Mouse (Mus musculus) layer of hippocampus, adult 9-10 months (tissue): ENCODE measurements around the gene Cxcl1.
A peak's percentile ranks its signal among the peaks of the same experiment; 100 is the strongest.

Experiments
- DNase-seq: peaks from one replicate; pipeline ENCODE4 v3.0.0; 2022; ENCODE audit warnings: low spot score

Cxcl1 gene

DNA sequence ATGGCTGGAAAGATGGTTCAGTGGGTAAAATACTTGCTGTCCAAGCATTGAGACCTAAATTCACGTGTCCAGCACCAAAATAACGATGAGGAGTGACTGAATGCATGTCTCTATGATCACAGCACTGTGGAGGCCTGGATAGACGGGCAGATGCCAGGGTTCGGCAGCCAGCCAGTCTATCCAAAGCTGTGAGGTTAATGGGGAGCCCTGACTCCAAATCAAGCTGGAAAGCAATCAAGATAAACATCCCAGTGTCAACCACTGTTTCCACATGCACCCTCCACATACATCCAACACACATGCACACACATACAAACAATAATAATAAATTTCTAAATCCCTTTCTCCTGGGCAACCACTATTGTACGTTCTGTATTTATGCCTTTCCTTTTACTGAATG lies 2.4 kb upstream of the Cxcl1 start:
- DNase-seq = no peak

DNA sequence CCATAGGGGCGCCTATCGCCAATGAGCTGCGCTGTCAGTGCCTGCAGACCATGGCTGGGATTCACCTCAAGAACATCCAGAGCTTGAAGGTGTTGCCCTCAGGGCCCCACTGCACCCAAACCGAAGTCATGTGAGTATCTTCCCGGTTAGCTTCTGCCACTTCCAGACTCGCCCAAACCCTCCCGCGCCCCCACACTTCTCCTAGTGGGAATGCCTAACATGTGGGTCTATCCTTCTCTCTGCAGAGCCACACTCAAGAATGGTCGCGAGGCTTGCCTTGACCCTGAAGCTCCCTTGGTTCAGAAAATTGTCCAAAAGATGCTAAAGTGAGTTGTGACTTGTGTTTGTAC lies 398 bp downstream of the Cxcl1 start:
- DNase-seq = no peak

DNA sequence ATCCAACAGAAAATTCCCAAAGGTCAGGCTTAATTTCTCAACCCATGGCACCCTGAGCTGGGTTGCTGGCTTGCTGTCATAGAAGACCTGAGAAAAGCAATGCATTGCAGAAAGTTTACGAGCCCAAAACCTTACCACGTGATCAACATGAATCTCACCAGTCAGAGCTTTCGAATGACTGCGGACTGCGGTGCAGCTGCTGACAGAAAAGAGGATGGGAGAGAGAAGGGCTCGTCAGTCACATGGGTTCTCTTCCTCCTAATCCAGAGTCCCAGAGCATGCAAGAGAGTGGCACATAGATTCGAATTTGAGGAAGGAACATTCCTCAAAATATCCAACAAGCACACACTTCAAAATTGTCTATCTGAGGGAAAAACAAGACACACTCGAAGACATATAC lies 3.2 kb downstream of the Cxcl1 start:
- DNase-seq = no peak

DNA sequence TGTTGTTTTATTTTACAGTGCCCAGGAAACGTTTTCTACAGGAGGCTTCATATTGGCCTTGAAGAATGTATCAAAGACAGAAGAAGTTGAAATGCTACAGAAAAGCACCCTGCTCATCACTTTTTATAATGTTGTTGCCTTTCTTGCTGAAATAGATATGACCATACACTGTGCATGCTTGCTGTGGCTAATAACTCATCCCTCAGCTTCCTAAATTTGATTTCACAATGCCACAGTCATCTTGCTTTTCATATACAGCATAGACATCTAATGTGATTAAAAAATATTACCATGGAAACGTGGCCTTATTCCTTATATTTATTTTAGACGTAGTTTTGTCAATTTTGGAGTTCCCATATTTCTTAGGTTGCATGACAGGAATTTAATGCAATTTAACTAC lies 6.4 kb downstream of the Cxcl1 start:
- DNase-seq = no peak

DNA sequence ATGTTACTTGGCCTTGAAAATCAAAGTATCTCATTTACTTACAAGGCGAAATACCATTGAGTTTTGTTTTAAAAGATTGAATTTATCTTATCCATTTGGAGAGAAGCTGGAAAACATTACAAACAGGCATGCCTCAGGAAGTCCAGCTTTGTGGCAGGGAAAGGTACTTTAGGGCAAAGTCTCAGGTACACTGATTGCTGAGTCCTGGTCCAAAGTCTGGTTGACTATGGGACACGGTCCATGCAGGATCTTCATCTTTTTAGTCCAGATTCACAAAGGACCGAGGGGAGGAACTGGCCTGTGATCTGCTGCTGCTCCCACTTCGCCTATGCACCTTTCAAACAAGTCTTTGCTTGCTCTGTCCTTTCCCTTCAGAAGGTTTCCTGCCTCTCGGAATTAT lies 8.3 kb downstream of the Cxcl1 start:
- no peak for DNase-seq

DNA sequence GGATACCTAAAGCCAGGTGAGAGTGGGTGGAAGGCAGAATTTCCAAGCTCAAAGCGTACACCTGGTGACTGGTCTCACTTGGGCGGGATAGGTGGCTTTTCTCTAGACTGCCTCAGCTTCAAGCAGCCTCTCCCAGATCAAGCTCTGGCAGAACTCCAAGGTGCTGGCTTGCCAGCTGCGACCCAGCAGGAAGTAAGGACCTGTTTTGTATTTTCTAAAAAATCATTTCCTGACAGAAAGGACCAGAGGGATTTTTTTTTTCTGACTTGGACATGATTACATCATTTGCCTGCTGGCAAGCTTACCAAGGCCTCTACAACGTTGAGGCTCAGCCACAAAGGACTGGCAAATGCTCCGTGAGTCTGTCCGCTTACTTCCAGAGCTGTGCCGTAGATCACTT lies 9.1 kb downstream of the Cxcl1 start:
- DNase-seq = no peak

DNA sequence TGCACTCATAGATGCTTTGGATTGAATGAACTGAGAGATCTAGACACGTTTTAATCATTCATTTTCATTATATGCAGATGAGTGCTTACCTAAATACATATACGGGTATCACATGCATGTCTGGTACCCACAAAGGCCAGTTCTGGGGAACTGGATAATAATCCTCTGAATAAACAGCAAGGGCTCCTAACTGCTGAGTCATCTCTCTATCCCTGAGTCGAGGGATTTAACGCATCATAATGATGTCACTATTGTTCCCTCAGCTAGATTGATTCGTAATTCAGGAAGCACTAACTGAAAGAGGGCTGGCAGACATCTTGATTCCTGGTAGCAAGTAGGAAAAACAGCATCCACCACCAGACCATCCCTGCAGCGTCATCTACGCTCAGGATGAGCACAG lies 9.6 kb downstream of the Cxcl1 start:
- DNase-seq = no peak

DNA sequence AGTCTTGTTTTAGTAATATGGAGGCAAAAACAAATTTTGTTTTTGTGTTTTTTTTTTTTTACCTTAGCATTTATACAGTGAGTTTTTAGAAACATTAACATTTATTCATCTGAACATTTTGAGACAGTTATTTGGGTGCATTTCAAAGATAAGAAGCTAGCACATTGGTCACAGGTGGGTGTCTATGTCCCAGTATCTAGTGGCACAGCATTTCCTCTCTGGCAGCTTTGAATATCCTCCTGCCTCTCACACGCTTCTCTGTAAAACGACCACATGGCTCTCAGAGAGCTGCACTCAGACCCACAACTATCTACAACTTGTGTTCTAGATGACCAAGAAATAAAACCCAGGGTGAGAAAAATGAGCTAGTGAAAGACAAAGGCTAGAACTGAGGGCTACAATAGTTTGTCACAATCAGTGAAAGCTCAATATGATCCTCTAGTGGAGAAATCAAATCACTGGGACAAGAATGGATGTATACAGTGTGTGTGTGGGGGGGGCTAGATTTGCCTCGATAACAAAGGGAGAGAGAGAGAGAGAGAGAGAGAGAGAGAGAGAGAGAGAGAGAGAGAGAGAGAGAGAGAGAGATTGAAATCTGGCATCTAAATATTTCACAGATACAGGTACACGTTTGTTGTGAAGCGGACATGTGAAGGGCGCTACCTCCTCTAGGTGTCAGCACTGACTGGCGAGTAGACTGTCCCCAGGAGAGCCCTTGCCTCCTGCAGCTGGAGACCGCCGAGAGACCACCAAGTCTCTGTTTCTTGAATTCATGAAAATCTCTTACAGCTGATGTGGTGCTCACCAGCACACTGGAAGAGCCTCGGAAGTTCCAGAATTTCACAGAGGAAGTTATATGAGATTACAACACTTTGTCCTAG lies 11.6 kb downstream of the Cxcl1 start:
- DNase-seq = no peak

DNA sequence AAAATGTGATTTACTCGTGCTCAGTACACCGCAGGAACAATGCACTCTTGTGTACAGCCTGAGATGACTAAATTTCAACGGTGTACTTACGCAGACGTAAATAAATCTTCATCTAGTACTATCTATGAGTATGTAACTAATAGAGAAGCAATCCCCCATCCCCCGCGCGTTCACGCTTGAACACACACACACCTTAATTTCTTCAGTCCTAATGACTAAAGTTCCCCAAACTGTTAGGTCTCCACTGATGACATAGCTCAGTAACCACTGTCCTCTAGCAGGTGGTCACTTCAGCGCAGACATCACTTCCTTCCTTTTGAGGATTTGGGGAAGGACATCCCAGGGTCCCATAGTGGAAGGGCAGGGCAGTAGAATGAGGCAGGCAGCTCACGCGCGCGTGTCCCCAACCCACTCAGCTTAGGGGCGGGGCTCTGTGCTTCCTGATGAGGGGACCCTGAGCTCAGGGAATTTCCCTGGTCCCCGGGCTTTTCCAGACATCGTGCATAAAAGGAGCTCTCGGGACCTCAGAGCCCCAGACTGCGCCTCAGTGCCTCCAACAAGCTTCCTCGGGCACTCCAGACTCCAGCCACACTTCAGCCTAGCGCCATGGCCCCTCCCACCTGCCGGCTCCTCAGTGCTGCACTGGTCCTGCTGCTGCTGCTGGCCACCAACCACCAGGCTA lies 12.4 kb downstream of the Cxcl1 start, which contains the start of gene Cxcl2:
Gene Cxcl2, plus strand, starts transcription at position 533 of the 682 bp plus-strand sequence.
- no peak for DNase-seq

DNA sequence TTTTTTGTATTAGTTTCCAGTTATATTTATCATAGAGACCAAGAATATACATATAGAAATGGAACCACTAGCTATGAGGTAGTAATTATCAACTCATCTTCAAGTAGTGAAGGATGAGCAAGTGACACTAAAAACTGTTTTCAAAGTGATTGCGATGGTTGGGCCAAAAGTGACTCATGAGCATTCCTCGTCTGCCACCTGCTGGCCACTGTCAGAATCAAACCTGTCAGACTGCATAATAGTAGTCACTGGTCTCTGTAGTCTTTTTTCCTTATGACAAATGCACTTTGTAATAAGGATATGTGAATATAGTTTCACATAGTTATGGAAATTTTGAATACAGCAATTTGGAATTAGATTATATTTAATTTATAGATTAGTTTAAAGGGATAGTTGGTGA lies 17.9 kb downstream of the Cxcl1 start:
- peak; percentile 44 for DNase-seq

DNA sequence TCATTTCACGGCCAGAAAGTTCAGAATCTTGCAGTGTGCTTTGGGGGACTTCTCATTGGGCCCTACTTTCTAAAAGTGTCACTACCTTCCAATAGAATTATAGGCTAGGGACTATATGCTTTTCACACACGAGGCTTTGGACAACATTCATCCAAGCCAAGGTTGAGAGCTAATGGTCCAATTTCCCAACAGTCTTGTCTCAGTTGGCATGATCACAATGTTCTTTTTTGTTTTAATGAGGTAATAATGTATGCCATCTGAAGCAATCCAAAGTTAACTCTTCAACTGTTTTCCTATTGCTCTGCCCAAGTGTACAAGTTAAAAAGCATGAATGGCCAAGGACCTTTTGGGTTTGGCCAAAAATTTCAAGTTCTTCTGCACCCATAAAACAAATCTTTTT lies 28.5 kb downstream of the Cxcl1 start:
- no peak for DNase-seq

DNA sequence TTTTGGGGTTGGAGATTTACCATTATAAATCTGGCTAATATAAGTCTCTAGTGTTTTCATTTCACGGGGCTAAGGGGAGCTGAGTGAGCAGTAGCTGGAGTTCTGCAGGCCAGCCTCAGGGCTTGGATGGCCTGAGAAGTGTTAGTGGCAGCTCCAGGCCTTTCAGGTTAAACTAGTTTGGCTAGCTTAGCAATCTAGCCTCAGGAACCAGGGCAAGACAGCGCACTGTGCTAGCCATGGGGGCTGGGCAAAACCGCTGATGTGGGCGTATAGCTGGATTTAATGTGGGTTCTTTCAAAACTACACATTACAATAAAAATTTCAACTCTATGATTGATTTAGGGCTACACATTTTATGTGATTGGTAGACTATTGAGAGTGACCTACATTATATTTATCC lies 31.9 kb downstream of the Cxcl1 start:
- no peak for DNase-seq

DNA sequence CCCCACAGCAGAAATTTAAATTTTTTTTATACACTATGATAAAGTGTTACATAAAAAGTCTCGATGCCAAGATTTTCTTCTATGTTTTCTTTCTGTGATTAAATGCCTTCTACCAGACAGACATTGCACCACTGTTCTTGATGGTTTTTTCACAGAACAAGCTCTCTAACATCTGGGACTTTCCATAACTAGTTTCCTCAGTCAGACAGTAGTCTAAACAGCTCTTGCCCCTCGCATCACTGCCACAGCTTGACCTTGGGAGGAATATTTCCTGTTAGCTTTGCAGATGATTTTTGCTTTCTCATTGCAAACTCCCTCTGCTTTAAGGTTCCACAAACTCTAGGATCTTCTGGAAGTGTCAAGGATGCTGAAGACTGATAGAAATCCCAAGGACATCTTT lies 39.5 kb downstream of the Cxcl1 start:
- no peak for DNase-seq

DNA sequence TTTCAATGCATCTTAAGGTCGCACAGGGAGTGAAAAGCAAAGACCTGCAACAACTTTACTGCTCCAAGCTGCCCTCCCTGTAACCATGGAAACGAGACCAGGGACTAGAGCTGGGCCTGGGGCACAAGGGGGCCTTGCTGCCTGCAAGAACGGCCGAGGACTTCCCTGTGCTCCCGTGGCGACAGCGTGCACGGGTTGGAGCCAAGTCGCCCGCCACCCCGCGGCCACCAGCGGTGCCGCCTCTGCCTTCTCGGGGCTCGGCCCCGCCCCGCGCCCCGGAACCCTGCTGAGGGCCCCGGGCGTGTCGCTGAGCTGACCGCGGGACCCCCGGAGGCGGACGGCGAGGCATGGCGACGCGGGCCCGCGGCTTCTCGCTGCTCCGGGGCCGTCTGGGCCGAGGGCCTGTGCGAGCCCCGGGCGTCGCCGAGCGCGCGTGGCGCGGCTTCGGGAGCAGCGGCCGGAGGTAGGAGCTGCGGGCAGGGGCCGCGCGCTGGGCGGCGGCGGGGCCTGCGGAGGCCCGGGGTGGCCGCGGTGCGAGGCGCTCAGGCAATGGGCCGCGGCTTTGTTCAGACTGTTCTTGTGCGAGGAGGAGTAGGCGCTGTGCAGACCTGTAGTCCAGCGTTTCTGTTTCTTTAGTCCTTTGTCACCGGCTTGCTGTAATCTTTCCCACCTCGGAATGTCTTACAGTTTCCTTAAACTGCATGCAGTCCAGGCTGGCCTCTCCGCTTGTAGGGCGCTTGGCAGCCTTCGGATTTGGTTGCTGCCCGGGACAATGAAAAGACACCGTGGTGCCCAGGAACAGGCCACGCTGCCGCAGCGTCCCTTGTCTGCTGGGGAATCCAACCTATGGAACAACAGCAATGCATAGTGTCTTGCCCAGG lies 40.2 kb downstream of the Cxcl1 start, which contains the start of gene Mthfd2l:
Gene Mthfd2l, plus strand, starts transcription at position 147 of the 881 bp plus-strand sequence.
- DNase-seq = no peak

DNA sequence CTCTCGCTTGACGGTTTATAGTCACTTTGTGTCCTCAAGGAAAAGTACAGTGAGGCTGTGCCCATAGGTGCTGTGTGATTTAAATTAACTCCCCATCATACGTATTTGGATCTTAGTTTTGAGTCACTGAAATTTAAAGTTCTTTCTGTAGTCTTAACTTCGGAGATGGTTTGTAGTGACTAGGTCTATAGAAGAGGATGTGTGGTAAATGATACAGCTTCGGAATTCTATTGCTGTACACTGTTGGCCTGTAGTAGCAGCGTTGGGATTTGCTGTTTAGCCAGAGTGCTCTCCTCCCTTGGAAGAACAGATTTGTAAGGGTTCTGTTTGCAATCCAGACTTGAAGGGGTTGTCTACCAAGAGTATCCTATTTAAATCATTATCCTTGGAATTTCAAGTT lies 40.9 kb downstream of the Cxcl1 start:
- DNase-seq = no peak

DNA sequence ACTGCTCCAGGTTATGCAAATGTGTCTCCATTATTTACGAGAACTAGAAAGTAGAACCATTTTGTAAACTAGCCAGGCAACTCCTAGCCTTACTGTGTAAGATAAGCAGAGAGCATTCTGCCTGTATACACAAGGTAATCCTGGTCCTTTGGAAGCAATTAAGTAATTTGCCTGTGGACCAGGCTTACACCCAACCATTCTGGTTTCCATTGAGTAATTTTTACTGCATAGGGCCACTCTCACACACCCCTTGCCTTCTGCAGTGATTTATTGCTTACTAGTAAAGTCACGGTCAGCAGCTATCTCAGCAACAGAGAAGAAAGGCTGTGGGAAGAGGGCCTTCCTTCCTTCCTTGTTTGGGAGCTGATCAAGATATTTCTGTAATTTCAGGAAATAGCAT lies 45.7 kb downstream of the Cxcl1 start:
- DNase-seq = no peak
